Mouse (Mus musculus): ENCODE data around the gene Mrpl51. TPM values are rescaled to one million over a fixed set of nuclear protein-coding genes. Genes with fewer than 3 reads are reported as not detected.
A peak's percentile ranks its signal among the peaks of the same experiment; 100 is the strongest.
"Not testable (repeated sequence)": the region's sequence is repeated elsewhere in the genome, so short reads cannot be mapped to it uniquely, and the experiment has no call there.

Mrpl51 gene
- total and polyA plus RNA-seq, 3 experiments, result 166 to 343 (median 303) TPM

- H3K4me3 ChIP-seq, result no peak overlapping the region
- H3K36me3 ChIP-seq (ENCODE audit: control insufficient read depth, insufficient read depth, low read length), result peaks cover 6% of the 10 kb centered on the region
- H3K79me2 ChIP-seq (replicated peaks; ENCODE audit: control insufficient read depth, insufficient read depth, low read length), result no peaks in the 10 kb centered on the region; the same call in 1 of the 2 replicates
- no peaks in the 10 kb centered on the region for H3K27me3 ChIP-seq (ENCODE audit: control insufficient read depth, insufficient read depth, low read length)
- 86% methylated on average over 7 of the region's 7 CpGs for WGBS
- H3K9ac ChIP-seq (ENCODE audit: low read depth, low read length), result no peak overlapping the region
- no peak for TF ChIP-seq CTCF (IDR thresholded peaks at IDR 0.05)
- no peak for TF ChIP-seq POLR2A (IDR thresholded peaks at IDR 0.05; ENCODE audit: insufficient read depth, low read depth, low read length)
- TF ChIP-seq EP300 (IDR thresholded peaks at IDR 0.05; ENCODE audit: insufficient read depth, low read depth, low read length), result no peak
- no peak overlapping the region; the same call in 1 of the 2 replicates for H3K27ac ChIP-seq
- no peak for DNase-seq
- peaks cover 9% of the 10 kb centered on the region for H3K4me1 ChIP-seq (ENCODE audit: control insufficient read depth, insufficient read depth, low read length)
- intact Hi-C loops (cut with DNase I), result loop anchor here (2.0 to 10.0 kb wide), 2 partner anchors 13 to 55 kb away; partner anchors contain the start of gene Vamp1
Measured at GRCm38 (mm10) chr6:125159773-125160557, 31.6 kb upstream of the Mrpl51 start.

GRCm38 (mm10) chr6:125160558-125160853 is 31.1 kb upstream of the Mrpl51 start:
- Histone ChIP-seq H3K36me3 (ENCODE audit: control insufficient read depth, insufficient read depth, low read length) (peaks cover 6% of the 10 kb centered on the region), H3K27ac (peak overlapping the region; percentile 59), H3K4me1 (ENCODE audit: control insufficient read depth, insufficient read depth, low read length) (peaks cover 9% of the 10 kb centered on the region), H3K4me3 (no peak overlapping the region), H3K27me3 (ENCODE audit: control insufficient read depth, insufficient read depth, low read length) (no peaks in the 10 kb centered on the region), H3K79me2 (replicated peaks; ENCODE audit: control insufficient read depth, insufficient read depth, low read length) (no peaks in the 10 kb centered on the region; the same call in 1 of the 2 replicates), H3K9ac (ENCODE audit: low read depth, low read length) (no peak overlapping the region)
- no peak for TF ChIP-seq POLR2A (IDR thresholded peaks at IDR 0.05; ENCODE audit: insufficient read depth, low read depth, low read length)
- no peak for TF ChIP-seq EP300 (IDR thresholded peaks at IDR 0.05; ENCODE audit: insufficient read depth, low read depth, low read length)
- TF ChIP-seq CTCF (IDR thresholded peaks at IDR 0.05), result no peak
- intact Hi-C loops (cut with DNase I), result loop anchor here (2.0 to 10.0 kb wide), 2 partner anchors 14 to 54 kb away; partner anchors contain the start of gene Vamp1
- DNase-seq, result no peak
- 62% methylated on average over 10 of the region's 10 CpGs for WGBS

- H3K4me1 ChIP-seq (ENCODE audit: control insufficient read depth, insufficient read depth, low read length), result peaks cover 9% of the 10 kb centered on the region
- 16% methylated on average over 22 of the region's 22 CpGs for WGBS
- H3K4me3 ChIP-seq, result no peak overlapping the region
- H3K9ac ChIP-seq (ENCODE audit: low read depth, low read length), result peak overlapping the region; percentile 16; the same call in 1 of the 2 replicates
- intact Hi-C loops (cut with DNase I), result loop anchor here (2.0 to 10.0 kb wide), 2 partner anchors 14 to 54 kb away; partner anchors contain the start of gene Vamp1
- DNase-seq, result peak; percentile 78 to 86
- no peaks in the 10 kb centered on the region; the same call in 1 of the 2 replicates for H3K79me2 ChIP-seq (replicated peaks; ENCODE audit: control insufficient read depth, insufficient read depth, low read length)
- H3K27me3 ChIP-seq (ENCODE audit: control insufficient read depth, insufficient read depth, low read length), result no peaks in the 10 kb centered on the region
- peak; percentile 84 for TF ChIP-seq EP300 (IDR thresholded peaks at IDR 0.05; ENCODE audit: insufficient read depth, low read depth, low read length)
- TF ChIP-seq CTCF (IDR thresholded peaks at IDR 0.05), result no peak
- peak; percentile 66 for TF ChIP-seq POLR2A (IDR thresholded peaks at IDR 0.05; ENCODE audit: insufficient read depth, low read depth, low read length)
- H3K36me3 ChIP-seq (ENCODE audit: control insufficient read depth, insufficient read depth, low read length), result peaks cover 6% of the 10 kb centered on the region
- H3K27ac ChIP-seq, result peak overlapping the region; percentile 59
Measured at GRCm38 (mm10) chr6:125160854-125161760, 30.5 kb upstream of the Mrpl51 start.

- not testable (repeated sequence) for H3K4me3 ChIP-seq; H3K36me3 ChIP-seq (ENCODE audit: control insufficient read depth, insufficient read depth, low read length); H3K9ac ChIP-seq (ENCODE audit: low read depth, low read length); H3K27me3 ChIP-seq (ENCODE audit: control insufficient read depth, insufficient read depth, low read length); H3K79me2 ChIP-seq (replicated peaks; ENCODE audit: control insufficient read depth, insufficient read depth, low read length); H3K4me1 ChIP-seq (ENCODE audit: control insufficient read depth, insufficient read depth, low read length)
- peak; percentile 65 for TF ChIP-seq CTCF (IDR thresholded peaks at IDR 0.05)
- peak overlapping the region; percentile 59; the same call in 1 of the 2 replicates for H3K27ac ChIP-seq
- intact Hi-C loops (cut with DNase I), result loop anchor here (2.0 to 10.0 kb wide), 2 partner anchors 15 to 53 kb away; partner anchors contain the start of gene Vamp1
- DNase-seq, result peak; percentile 70 to 74
- 0% methylated on average over 4 of the region's 5 CpGs for WGBS
Measured at GRCm38 (mm10) chr6:125161971-125162370, 29.6 kb upstream of the Mrpl51 start.

GRCm38 (mm10) chr6:125162615-125163305 is 28.8 kb upstream of the Mrpl51 start:
- peaks cover 12% of the 10 kb centered on the region for H3K4me1 ChIP-seq (ENCODE audit: control insufficient read depth, insufficient read depth, low read length)
- H3K27me3 ChIP-seq (ENCODE audit: control insufficient read depth, insufficient read depth, low read length); H3K9ac ChIP-seq (ENCODE audit: low read depth, low read length); H3K36me3 ChIP-seq (ENCODE audit: control insufficient read depth, insufficient read depth, low read length); H3K4me3 ChIP-seq; H3K27ac ChIP-seq; H3K79me2 ChIP-seq (replicated peaks; ENCODE audit: control insufficient read depth, insufficient read depth, low read length); DNase-seq: not testable (repeated sequence)
- 48% methylated on average over 13 of the region's 16 CpGs for WGBS
- intact Hi-C loops (cut with DNase I), result loop anchor here (10.0 kb wide), 1 partner anchor 52 kb away; the partner anchor contains the start of gene Vamp1
